Mouse (Mus musculus) olfactory bulb, adult 2 months (tissue): ENCODE measurements around the gene Glp2r. TPM values are rescaled to one million over a fixed set of nuclear protein-coding genes. Genes with fewer than 3 reads are reported as not detected.

Experiments used
- H3K27ac ChIP-seq: fragments of 200-500 bp; 2 replicates; pipeline ENCODE4 v1.5.1; 2012; ENCODE audit warnings: low read depth, low read length; ENCODE audit not compliant: insufficient read depth
- H3K4me1 ChIP-seq: fragments of 200-500 bp; 2 replicates; pipeline ENCODE4 v1.6.1; 2012; ENCODE audit warnings: low read length; ENCODE audit not compliant: control insufficient read depth, insufficient read depth
- H3K4me3 ChIP-seq: fragments of 200-500 bp; 2 replicates; pipeline ENCODE4 v1.5.1; 2012; ENCODE audit warnings: mild to moderate bottlenecking, low read depth, low read length, moderate library complexity; ENCODE audit not compliant: insufficient read depth
- CTCF ChIP-seq: fragments of 200-500 bp; IDR thresholded peaks from 2 replicates; pipeline ENCODE4 v1.5.1; 2012; ENCODE audit warnings: low read depth, mild to moderate bottlenecking, low read length, moderate library complexity; ENCODE audit not compliant: insufficient read depth
- POLR2A ChIP-seq: fragments of 200-500 bp; IDR thresholded peaks from 2 replicates; pipeline ENCODE4 v1.6.1; 2012; ENCODE audit warnings: mild to moderate bottlenecking, low read depth, low read length, moderate library complexity; ENCODE audit not compliant: insufficient read depth
- WGBS: fragments of 180-500 bp; shearing (Covaris S2); methylation state at CpG from one replicate; pipeline ENCODE4 v1.1.7; 2018; 5-methylcytosine and 5-hydroxymethylcytosine counted together
- polyA plus RNA-seq: library from polyadenylated mRNA; stranded (reverse); fragments of >200 nt; gene quantifications from 2 replicates; pipeline ENCODE4 v1.2.4, GENCODE M21; 2012; ENCODE audit warnings: low replicate concordance; ENCODE audit not compliant: missing spikeins, insufficient read depth, insufficient read length

Glp2r gene
- polyA plus RNA-seq, 1 experiment = not detected

GRCm38 (mm10) chr11:67797931-67798330 is 27.0 kb upstream of the Glp2r start, which contains the start of gene Dhrs7c:
Dhrs7c (plus strand) TSS chr11:67798187.
- 53% methylated on average over 7 of the region's 7 CpGs for WGBS
- H3K4me1 ChIP-seq = no peaks in the 10 kb centered on the region
- no peak within 1 kb of the TSS for H3K4me3 ChIP-seq
- TF ChIP-seq POLR2A (no peak), CTCF (no peak)
- H3K27ac ChIP-seq = no peak within 1 kb of the TSS

DNA sequence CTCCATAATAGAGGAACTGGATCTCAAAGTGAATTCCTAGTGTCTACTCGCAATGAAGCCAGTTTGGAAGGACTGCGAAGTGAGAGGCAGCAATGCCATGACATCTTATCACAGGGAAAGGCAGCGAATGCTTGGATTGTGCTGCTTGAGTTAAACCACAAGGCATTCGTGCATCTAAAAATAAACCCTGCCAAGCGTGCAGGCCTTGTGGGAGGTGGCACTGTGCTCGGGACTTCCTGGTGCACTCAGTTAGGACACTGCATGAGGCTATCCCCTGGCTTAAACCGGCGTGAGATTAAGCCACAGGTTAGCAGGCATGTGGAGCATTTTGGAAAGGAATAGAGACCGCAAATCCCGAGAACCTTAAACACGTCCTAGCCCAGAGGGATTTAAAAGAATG is 19.2 kb upstream of the Glp2r start:
- TF ChIP-seq POLR2A = no peak
- TF ChIP-seq CTCF = no peak
- no peaks in the 10 kb centered on the region for H3K4me1 ChIP-seq
- H3K27ac ChIP-seq = no peak overlapping the region
- no peak overlapping the region for H3K4me3 ChIP-seq
- 75% methylated on average over 11 of the region's 11 CpGs for WGBS

- H3K27ac ChIP-seq = no peak within 1 kb of the TSS
- no peak within 1 kb of the TSS for H3K4me3 ChIP-seq
- 85% methylated on average over 12 of the region's 12 CpGs for WGBS
- no peaks in the 10 kb centered on the region for H3K4me1 ChIP-seq
- no peak for TF ChIP-seq CTCF
- TF ChIP-seq POLR2A = no peak
Observed at GRCm38 (mm10) chr11:67774379-67774778, 3.4 kb upstream of the Glp2r start, which contains the start of gene Gsg1l2. Gsg1l2 (plus strand) TSS chr11:67774608.

- TF ChIP-seq CTCF (no peak), POLR2A (no peak)
- H3K27ac ChIP-seq = no peak overlapping the region
- 28% methylated on average over 8 of the region's 8 CpGs for WGBS
- no peak overlapping the region for H3K4me3 ChIP-seq
- no peaks in the 10 kb centered on the region for H3K4me1 ChIP-seq
Observed at GRCm38 (mm10) chr11:67772577-67772976, 1.6 kb upstream of the Glp2r start.

DNA sequence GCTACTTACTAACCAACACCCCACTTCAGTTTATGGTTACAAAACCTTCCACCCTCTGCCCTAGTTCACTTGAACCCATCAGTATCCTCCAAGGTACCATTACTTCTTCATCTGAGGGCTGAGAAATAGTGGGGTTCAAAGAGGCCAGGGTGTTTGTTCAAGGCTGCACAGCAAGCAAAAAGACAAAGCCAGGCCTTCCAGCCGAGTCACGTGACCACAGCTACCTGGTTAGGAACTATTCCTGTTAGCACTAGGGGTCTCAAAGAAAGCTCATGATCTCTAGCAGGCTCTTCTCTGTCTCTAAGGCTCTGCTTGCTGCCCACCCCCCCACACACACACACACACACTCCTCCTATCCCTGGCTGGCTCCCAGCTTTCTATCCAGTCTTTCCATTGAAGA is 738 bp upstream of the Glp2r start:
- Histone ChIP-seq H3K4me1 (no peaks in the 10 kb centered on the region), H3K27ac (no peak overlapping the region), H3K4me3 (no peak overlapping the region)
- TF ChIP-seq POLR2A (no peak), CTCF (no peak)
- WGBS = 89% methylated on average over 2 of the region's 2 CpGs

- 68% methylated on average over 15 of the region's 15 CpGs for WGBS
- Histone ChIP-seq H3K4me1 (no peaks in the 10 kb centered on the region), H3K27ac (no peak overlapping the region), H3K4me3 (no peak overlapping the region)
- TF ChIP-seq CTCF = no peak
- TF ChIP-seq POLR2A = no peak
Observed at GRCm38 (mm10) chr11:67757373-67758167, 13.4 kb downstream of the Glp2r start.

DNA sequence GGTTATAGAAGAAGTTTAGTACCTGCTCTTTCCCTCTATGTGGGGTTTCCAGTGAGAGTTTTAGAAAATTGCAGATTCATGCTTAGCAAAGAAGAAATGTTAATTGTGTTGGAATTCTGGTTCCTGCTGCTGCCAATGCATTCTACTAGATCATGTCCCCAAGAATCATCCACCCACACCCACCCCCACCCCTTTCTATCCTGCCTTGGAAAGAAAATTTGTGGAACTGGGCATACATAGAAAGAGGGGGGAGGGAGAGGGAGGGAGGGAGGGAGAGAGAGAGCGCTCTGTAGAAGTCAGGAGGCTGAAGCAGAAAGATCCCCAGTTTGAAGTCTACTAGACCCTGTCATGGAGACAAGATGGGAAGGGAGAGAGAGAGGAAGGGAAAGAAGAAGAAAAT is 14.7 kb downstream of the Glp2r start:
- Histone ChIP-seq H3K27ac (no peak overlapping the region), H3K4me3 (no peak overlapping the region), H3K4me1 (no peaks in the 10 kb centered on the region)
- WGBS = 94% methylated on average over 1 of the region's 1 CpGs
- TF ChIP-seq POLR2A (no peak), CTCF (no peak)

GRCm38 (mm10) chr11:67741569-67741968 is 29.4 kb downstream of the Glp2r start:
- Histone ChIP-seq H3K4me1 (no peaks in the 10 kb centered on the region), H3K4me3 (no peak overlapping the region), H3K27ac (no peak overlapping the region)
- TF ChIP-seq CTCF = no peak
- TF ChIP-seq POLR2A = no peak

- H3K4me1 ChIP-seq = no peaks in the 10 kb centered on the region
- no peak overlapping the region for H3K4me3 ChIP-seq
- no peak for TF ChIP-seq POLR2A
- no peak for TF ChIP-seq CTCF
- no peak overlapping the region for H3K27ac ChIP-seq
- 90% methylated on average over 5 of the region's 5 CpGs for WGBS
Observed at GRCm38 (mm10) chr11:67738846-67739490, 32.0 kb downstream of the Glp2r start.
